Mouse (Mus musculus): ENCODE data around the gene Pikfyve. TPM values are rescaled to one million over a fixed set of nuclear protein-coding genes. Genes with fewer than 3 reads are reported as not detected.

The Pikfyve gene
- polyA plus RNA-seq, 1 experiment from 2014 or later: 19.9 TPM

Other genes with a start within 250 kb of the Pikfyve start
- 12.1 and 13.1 TPM in 2 replicates for gene Plekhm3, start 229.9 kb upstream of the Pikfyve start, polyA plus RNA-seq (2016; fragmentation: Nextera tagmentation; extraction: Ambion mirVana)
- 0.20 TPM in 1 of 2 replicates, not detected in the other for gene Akr1cl, start 153.9 kb upstream of the Pikfyve start, polyA plus RNA-seq (2016; fragmentation: Nextera tagmentation; extraction: Ambion mirVana)
- not detected in 2 replicates for gene Cryge, start 135.5 kb upstream of the Pikfyve start, polyA plus RNA-seq (2016; fragmentation: Nextera tagmentation; extraction: Ambion mirVana)
- gene Crygd, start 123.2 kb upstream of the Pikfyve start, polyA plus RNA-seq (2016; fragmentation: Nextera tagmentation; extraction: Ambion mirVana): 0.65 TPM in 1 of 2 replicates, not detected in the other
- gene Crygc, start 113.0 kb upstream of the Pikfyve start, polyA plus RNA-seq (2016; fragmentation: Nextera tagmentation; extraction: Ambion mirVana): 0.30 TPM in 1 of 2 replicates, not detected in the other
- gene Crygb, start 104.4 kb upstream of the Pikfyve start, polyA plus RNA-seq (2016; fragmentation: Nextera tagmentation; extraction: Ambion mirVana): 0.36 TPM in 1 of 2 replicates, not detected in the other
- gene Cryga, start 83.3 kb upstream of the Pikfyve start, polyA plus RNA-seq (2016; fragmentation: Nextera tagmentation; extraction: Ambion mirVana): not detected in 2 replicates
- not detected in 2 replicates for gene Gm28845, start 67.1 kb upstream of the Pikfyve start, polyA plus RNA-seq (2016; fragmentation: Nextera tagmentation; extraction: Ambion mirVana)
- gene D630023F18Rik, start 63.5 kb upstream of the Pikfyve start, polyA plus RNA-seq (2016; fragmentation: Nextera tagmentation; extraction: Ambion mirVana): 0.13 TPM in 1 of 2 replicates, not detected in the other
- gene Idh1, start 183 bp upstream of the Pikfyve start, polyA plus RNA-seq (2016; fragmentation: Nextera tagmentation; extraction: Ambion mirVana): 397 and 420 TPM in 2 replicates
- gene Pth2r, start 95.4 kb downstream of the Pikfyve start, polyA plus RNA-seq (2016; fragmentation: Nextera tagmentation; extraction: Ambion mirVana): 0.19 and 0.21 TPM in 2 replicates

Measured in midbrain, embryonic 12.5 days (tissue).